In the genomic region with DNA sequence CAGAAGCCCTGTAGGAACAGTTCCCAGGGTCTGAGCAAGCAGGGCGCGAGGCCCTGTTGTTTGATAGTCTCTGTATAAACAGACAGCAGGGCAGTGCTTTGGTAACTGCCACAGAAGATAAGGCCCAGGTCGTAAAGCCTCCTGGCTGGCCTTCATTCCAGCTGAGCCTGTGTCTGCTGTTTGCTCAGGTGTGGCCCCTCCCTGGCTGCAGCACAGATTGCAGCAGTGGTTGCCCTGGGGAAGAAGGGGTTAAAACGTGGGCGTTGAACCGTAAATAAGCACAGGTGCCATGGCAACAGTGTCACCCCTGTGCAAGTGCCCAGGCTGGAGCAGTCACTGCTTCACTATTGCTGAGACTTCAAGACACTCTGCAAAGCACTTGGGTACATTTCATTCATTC, we compare ENCODE assay signal across 1 mouse cellular context.
TF ChIP-seq lines count a peak whose summit lies in the region.

No protein-coding gene starts in this region.

TF ChIP-seq in CH12.LX, 34 proteins besides CTCF, POLR2A, EP300 and RAD21 (continued from another document):
- TF ChIP-seq NELFE (IDR thresholded peaks at IDR 0.05; ENCODE audit: low read depth, low read length) (no peak), ELF1 (IDR thresholded peaks at IDR 0.05; ENCODE audit: low read depth, low read length) (no peak)
